Comparison of ENCODE assay signal across 16 mouse cellular contexts in the genomic region with DNA sequence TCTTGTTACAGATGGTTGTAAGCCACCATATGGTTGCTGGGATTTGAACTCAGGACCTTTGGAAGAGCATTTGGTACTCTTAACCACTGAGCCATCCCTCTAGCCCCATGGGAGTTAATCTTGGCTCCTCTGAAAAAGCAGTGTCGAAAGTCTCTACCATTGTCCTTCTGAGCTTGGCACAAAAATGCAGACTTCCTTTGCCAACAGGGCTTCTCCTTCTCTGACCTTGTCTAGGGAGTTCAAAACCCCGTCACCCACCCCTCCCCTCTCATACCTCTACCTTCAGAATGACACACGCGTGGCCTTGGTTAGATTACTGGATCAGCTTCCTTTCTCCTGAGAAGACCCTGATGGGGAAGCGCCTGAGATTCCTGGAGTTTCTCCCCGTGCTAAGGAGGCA.
"Had no signal": no experiment of that assay in that cellular context is flagged by ENCODE, and none has a peak within 500 bp of the region (broad histone marks: within the 10 kb centered on the region; RNA-seq: fewer than 3 reads in every experiment).

No protein-coding gene starts in this region.

- H3K4me2 ChIP-seq: lung, embryonic 14.5 days; midbrain, embryonic 12.5 days; neural tube, embryonic 12.5 days; stomach, embryonic 15.5 days had no signal

- H3K9me3 ChIP-seq: midbrain, embryonic 10.5 days; midbrain, embryonic 12.5 days; neural tube, embryonic 12.5 days; stomach, embryonic 15.5 days had no signal

- DNase-seq: lung, adult 18-20 months; lung, embryonic 14.5 days; lung, postnatal 10 days; lung, postnatal 4 days; midbrain, embryonic 14.5 days; right cerebral cortex, postnatal 14 days; thymus, adult 2 months; thymus, postnatal 25 days; thymus, postnatal 4 days had no signal

- H3K4me3 ChIP-seq: midbrain, embryonic 10.5 days; midbrain, embryonic 12.5 days; myocyte; neural tube, embryonic 12.5 days; stomach, embryonic 15.5 days had no signal

- H3K9ac ChIP-seq: lung, embryonic 14.5 days; midbrain, embryonic 12.5 days; neural tube, embryonic 12.5 days; stomach, embryonic 15.5 days had no signal

- H3K27ac ChIP-seq: midbrain, embryonic 10.5 days; midbrain, embryonic 12.5 days; neural tube, embryonic 12.5 days; stomach, embryonic 15.5 days; stomach, postnatal 0 days had no signal

- H3K27me3 ChIP-seq: midbrain, embryonic 12.5 days; neural tube, embryonic 12.5 days; stomach, embryonic 15.5 days had no signal

- H3K4me1 ChIP-seq: midbrain, embryonic 12.5 days had no signal

- H3K36me3 ChIP-seq: stomach, embryonic 15.5 days had no signal

- ATAC-seq: midbrain, embryonic 16.5 days had no signal
